Mouse (Mus musculus) midbrain, embryonic 16.5 days (tissue): ENCODE data around the gene Ypel3. TPM values are rescaled to one million over a fixed set of nuclear protein-coding genes. Genes with fewer than 3 reads are reported as not detected.

ENCODE experiments used
- ATAC-seq: fragments of 200-750 bp; cut with Nextera tagmentation; 2 replicates; pipeline ENCODE4 v1.8.0; 2017; ENCODE audit warnings: moderate TSS enrichment
- H3K27ac ChIP-seq: fragments of 300-500 bp; sonication (generic); 2 replicates; pipeline ENCODE4 v1.5.1; 2014; ENCODE audit warnings: mild to moderate bottlenecking, low read length, mixed read lengths
- H3K27me3 ChIP-seq: fragments of 300-500 bp; sonication (generic); 2 replicates; pipeline ENCODE4 v1.6.1; 2014; ENCODE audit warnings: low read depth, low read length, mixed read lengths; ENCODE audit not compliant: control insufficient read depth, insufficient read depth
- H3K36me3 ChIP-seq: fragments of 300-500 bp; sonication (generic); 2 replicates; pipeline ENCODE4 v1.6.1; 2014; ENCODE audit warnings: mild to moderate bottlenecking, low read length, moderate library complexity, mixed read lengths; ENCODE audit not compliant: control insufficient read depth, insufficient read depth
- H3K4me1 ChIP-seq: fragments of 300-500 bp; sonication (generic); 2 replicates; pipeline ENCODE4 v1.6.1; 2014; ENCODE audit warnings: mild to moderate bottlenecking, low read length, mixed read lengths; ENCODE audit not compliant: control insufficient read depth, insufficient read depth
- H3K4me2 ChIP-seq: fragments of 300-500 bp; sonication (generic); 2 replicates; pipeline ENCODE4 v1.6.1; 2014; ENCODE audit warnings: mild to moderate bottlenecking, low read length, mixed read lengths
- H3K4me3 ChIP-seq: fragments of 300-500 bp; sonication (generic); 2 replicates; pipeline ENCODE4 v1.5.1; 2014; ENCODE audit warnings: low read depth, mild to moderate bottlenecking, low read length, moderate library complexity, mixed read lengths
- H3K9ac ChIP-seq: fragments of 300-500 bp; sonication (generic); 2 replicates; pipeline ENCODE4 v1.6.1; 2014; ENCODE audit warnings: low read depth, low read length, mixed read lengths
- H3K9me3 ChIP-seq: fragments of 300-500 bp; sonication (generic); replicated peaks from 2 replicates; pipeline ENCODE4 v1.6.1; 2014; ENCODE audit warnings: mild to moderate bottlenecking, low read length, mixed read lengths; ENCODE audit not compliant: control insufficient read depth, poor library complexity, severe bottlenecking
- WGBS: fragments of 180-500 bp; shearing (Covaris S2); extraction: QIAGEN DNeasy Blood & Tissue Kit; methylation state at CpG from one replicate; pipeline ENCODE4 v1.1.7; 2014; 5-methylcytosine and 5-hydroxymethylcytosine counted together
- polyA plus RNA-seq: library from polyadenylated mRNA; unstranded; fragments of >200 nt; fragmentation: Nextera tagmentation; extraction: Ambion mirVana; gene quantifications from 2 replicates; pipeline ENCODE4 v1.2.1, GENCODE M21; 2015

Ypel3 gene
- polyA plus RNA-seq, 1 experiment from 2014 or later: 191 TPM

DNA sequence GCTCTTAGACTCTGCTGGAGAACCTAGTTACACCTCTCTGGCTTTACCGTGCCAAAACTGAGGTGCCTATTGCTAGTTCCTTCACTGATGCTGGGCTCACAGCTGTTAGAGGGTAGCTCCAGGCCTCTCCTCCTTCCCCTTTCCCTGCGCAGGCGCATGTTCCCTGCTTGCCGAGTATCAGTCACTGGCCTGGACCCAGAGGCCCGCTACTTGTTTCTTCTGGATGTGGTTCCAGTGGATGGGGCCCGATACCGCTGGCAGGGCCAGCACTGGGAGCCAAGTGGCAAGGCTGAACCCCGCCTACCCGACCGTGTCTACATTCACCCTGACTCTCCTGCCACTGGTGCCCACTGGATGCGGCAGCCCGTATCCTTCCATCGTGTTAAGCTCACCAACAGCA, 5.9 kb downstream of the Ypel3 start:
- no peak overlapping the region for H3K27ac ChIP-seq
- H3K4me1 ChIP-seq: peaks cover 19% of the 10 kb centered on the region
- peaks cover 28% of the 10 kb centered on the region for H3K36me3 ChIP-seq
- H3K4me3 ChIP-seq: no peak overlapping the region
- whole genome bisulfite sequencing: 87% methylated on average over 13 of the region's 13 CpGs
- no peak for ATAC-seq
- H3K9ac ChIP-seq: no peak overlapping the region
- no peaks in the 10 kb centered on the region for H3K9me3 ChIP-seq
- H3K4me2 ChIP-seq: no peak overlapping the region
- H3K27me3 ChIP-seq: no peaks in the 10 kb centered on the region

DNA sequence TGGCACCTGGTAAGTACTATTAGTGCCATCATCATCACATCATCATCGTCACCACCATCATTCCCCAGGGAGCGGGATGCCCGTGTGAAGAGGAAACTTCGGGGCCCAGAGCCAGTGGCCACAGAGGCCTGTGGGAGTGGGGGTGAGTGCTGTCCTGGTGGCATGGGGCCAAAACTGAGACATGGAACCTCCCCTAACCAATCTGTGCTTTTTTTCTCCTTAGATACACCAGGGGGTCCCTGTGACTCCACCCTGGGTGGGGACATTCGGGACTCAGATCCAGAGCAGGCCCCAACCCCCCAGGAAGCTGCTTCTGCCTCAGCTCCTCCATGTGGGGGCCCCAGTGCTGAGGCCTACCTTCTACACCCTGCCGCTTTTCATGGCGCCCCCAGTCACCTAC, 7.7 kb downstream of the Ypel3 start:
- ATAC-seq: no peak
- Histone ChIP-seq H3K27me3 (no peaks in the 10 kb centered on the region), H3K9ac (no peak overlapping the region), H3K4me2 (no peak overlapping the region), H3K4me1 (peaks cover 12% of the 10 kb centered on the region), H3K27ac (no peak overlapping the region), H3K4me3 (no peak overlapping the region), H3K9me3 (no peaks in the 10 kb centered on the region), H3K36me3 (peaks cover 43% of the 10 kb centered on the region)
- 91% methylated on average over 7 of the region's 7 CpGs for WGBS

DNA sequence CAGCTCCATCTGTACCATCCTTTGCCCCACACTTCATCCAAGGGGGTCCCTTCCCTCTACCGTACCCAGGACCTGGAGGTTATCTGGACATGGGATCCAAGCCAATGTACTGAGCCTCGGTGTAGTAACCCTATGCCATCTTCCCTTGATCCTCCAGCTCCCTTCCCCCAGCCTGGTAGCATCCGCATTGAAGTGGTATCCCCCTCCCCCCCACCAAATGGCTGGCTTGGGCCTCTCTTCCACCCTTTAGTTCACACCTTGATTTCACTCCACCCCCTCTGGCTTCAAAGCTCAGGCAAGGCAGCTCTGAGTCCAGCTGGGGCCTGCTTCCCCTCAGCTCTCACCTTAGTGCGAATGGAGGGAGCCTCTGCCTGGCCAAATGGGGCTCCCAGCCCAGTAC, 8.3 kb downstream of the Ypel3 start:
- H3K36me3 ChIP-seq: peaks cover 44% of the 10 kb centered on the region
- no peaks in the 10 kb centered on the region for H3K27me3 ChIP-seq
- H3K27ac ChIP-seq: no peak overlapping the region
- no peak for ATAC-seq
- H3K4me1 ChIP-seq: peaks cover 6% of the 10 kb centered on the region
- no peak overlapping the region for H3K9ac ChIP-seq
- H3K4me3 ChIP-seq: no peak overlapping the region
- no peaks in the 10 kb centered on the region for H3K9me3 ChIP-seq
- 90% methylated on average over 4 of the region's 4 CpGs for WGBS
- no peak overlapping the region for H3K4me2 ChIP-seq

GRCm38 (mm10) chr7:126786142-126786541, 9.4 kb downstream of the Ypel3 start:
- 93% methylated on average over 14 of the region's 14 CpGs for WGBS

DNA sequence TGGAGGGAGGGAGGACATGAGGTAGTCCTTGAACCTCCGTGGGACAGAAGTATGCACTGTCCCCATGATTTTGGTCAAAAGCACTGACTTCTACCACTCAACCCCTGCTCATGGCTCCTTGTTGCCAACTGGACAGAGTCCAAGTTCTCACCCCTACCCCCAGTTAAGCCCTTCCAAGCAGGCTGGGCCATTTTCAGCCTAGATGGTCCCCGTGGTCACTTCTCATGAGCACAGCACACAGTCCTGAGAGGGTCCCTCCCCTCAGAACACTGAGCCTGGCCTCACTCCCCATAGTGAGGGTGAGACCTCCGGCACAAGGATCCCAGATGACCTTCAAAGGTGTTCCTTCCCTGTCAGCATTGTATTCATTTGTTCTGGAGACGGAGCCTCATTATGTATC, 12.4 kb downstream of the Ypel3 start:
- H3K4me2 ChIP-seq: no peak overlapping the region
- no peak overlapping the region for H3K9ac ChIP-seq
- H3K4me3 ChIP-seq: no peak overlapping the region
- peaks cover 17% of the 10 kb centered on the region for H3K4me1 ChIP-seq
- H3K36me3 ChIP-seq: peaks cover 43% of the 10 kb centered on the region
- H3K9me3 ChIP-seq: no peaks in the 10 kb centered on the region
- WGBS: 88% methylated on average over 4 of the region's 4 CpGs
- H3K27ac ChIP-seq: no peak overlapping the region
- H3K27me3 ChIP-seq: no peaks in the 10 kb centered on the region
- no peak for ATAC-seq

More at GRCm38 (mm10) chr7:126786142-126786541, 9.4 kb downstream of the Ypel3 start:
- Histone ChIP-seq H3K4me3 (no peak overlapping the region), H3K27ac (no peak overlapping the region), H3K27me3 (no peaks in the 10 kb centered on the region), H3K9me3 (no peaks in the 10 kb centered on the region), H3K9ac (no peak overlapping the region), H3K36me3 (peaks cover 44% of the 10 kb centered on the region), H3K4me2 (no peak overlapping the region), H3K4me1 (peaks cover 9% of the 10 kb centered on the region)
- ATAC-seq: no peak

DNA sequence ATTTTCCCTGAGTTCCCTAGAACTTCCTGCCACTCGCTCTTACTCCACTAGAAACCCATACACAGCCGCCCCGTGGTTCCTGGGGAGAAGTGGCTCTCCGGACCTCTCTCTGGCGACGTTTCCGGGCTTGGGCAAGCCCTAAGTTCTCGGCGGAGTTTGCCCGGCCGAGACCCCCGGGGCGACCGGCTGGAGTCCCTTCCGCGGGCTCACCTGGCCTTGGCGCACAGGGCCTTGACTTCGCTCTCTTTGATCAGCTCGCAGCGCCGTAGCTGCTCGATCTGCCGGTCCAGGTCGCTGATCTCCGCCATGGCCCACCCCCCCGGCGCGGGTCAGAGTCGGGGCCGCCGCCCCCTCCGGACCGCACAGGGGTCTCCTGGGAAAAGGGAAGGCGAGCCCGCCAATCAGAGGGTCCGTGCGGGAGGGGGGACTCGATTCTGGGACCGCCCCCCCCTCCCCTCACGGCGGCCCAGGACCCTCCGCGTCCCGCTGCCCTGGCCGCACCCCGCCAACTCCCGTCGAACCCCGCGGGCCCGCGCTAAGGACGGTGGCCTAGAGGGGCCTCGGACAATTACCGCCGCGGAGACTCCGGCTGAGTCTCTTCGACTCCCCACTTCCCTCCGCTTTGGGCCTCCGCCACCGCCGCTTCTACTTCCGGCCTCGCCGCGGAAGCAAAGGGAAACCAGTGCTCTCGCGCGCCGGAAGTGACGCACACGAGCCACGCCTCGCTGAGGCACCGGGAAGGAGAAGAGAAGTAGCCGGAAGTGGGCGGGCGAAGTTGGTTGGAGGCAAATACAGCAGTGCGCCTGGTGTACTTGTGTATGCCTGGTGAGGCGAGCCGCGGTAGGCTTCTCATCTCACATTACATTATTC, 15.3 kb downstream of the Ypel3 start, which contains the start of gene Ppp4c:
Gene Ppp4c, minus strand, starts transcription at position 646 of the 870 bp plus-strand sequence.
- peak within 1 kb of the TSS; percentile 88 for H3K4me2 ChIP-seq
- H3K4me3 ChIP-seq: peak within 1 kb of the TSS; percentile 67
- peak within 1 kb of the TSS; percentile 85 for H3K9ac ChIP-seq
- ATAC-seq: peak; percentile 93
- WGBS: under 1% methylated on average over 67 of the region's 83 CpGs
- H3K27ac ChIP-seq: peak within 1 kb of the TSS; percentile 87
- H3K27me3 ChIP-seq: no peaks in the 10 kb centered on the region
- peaks cover 21% of the 10 kb centered on the region for H3K4me1 ChIP-seq
- no peaks in the 10 kb centered on the region for H3K9me3 ChIP-seq
- peaks cover 31% of the 10 kb centered on the region for H3K36me3 ChIP-seq

DNA sequence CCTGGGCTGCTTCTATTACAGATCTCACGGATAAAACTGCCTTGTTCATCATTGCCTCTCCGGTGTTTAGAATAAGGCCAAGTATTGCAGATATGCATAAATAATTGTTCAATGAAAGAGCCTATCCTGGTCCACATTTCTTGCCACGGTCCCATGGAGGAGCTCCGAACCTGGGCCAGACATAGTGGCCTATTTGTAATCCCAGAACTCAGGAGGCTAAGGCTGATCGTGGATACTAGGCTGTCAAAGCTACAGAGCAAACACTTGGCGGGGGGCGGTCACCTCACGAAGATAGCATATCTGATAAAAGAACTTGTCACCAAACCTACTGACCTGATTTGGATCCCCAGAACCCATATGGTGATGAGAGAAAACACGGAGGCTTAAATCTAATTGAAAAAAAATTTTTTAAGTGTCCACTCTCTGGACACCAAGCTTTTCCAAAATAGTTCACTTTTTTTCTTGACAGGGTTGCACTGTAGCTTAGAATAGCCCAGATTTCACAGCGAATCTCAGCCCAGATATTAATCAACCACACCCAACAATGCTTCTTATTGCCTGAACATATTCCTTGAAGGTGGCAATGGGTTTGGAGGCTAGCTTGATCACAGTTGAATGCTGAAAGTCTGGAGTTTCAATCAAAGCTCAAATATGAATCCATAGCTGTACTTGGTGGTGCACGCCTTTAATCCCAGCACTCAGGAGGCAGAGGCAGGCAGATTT, 16.1 kb downstream of the Ypel3 start:
- Histone ChIP-seq H3K4me1 (peaks cover 29% of the 10 kb centered on the region), H3K27ac (peak overlapping the region; percentile 87), H3K27me3 (no peaks in the 10 kb centered on the region), H3K4me3 (peak overlapping the region; percentile 67), H3K9me3 (no peaks in the 10 kb centered on the region), H3K36me3 (peaks cover 23% of the 10 kb centered on the region), H3K4me2 (peak overlapping the region; percentile 83), H3K9ac (peak overlapping the region; percentile 71)
- 29% methylated on average over 11 of the region's 11 CpGs for WGBS
- ATAC-seq: peak; percentile 40

DNA sequence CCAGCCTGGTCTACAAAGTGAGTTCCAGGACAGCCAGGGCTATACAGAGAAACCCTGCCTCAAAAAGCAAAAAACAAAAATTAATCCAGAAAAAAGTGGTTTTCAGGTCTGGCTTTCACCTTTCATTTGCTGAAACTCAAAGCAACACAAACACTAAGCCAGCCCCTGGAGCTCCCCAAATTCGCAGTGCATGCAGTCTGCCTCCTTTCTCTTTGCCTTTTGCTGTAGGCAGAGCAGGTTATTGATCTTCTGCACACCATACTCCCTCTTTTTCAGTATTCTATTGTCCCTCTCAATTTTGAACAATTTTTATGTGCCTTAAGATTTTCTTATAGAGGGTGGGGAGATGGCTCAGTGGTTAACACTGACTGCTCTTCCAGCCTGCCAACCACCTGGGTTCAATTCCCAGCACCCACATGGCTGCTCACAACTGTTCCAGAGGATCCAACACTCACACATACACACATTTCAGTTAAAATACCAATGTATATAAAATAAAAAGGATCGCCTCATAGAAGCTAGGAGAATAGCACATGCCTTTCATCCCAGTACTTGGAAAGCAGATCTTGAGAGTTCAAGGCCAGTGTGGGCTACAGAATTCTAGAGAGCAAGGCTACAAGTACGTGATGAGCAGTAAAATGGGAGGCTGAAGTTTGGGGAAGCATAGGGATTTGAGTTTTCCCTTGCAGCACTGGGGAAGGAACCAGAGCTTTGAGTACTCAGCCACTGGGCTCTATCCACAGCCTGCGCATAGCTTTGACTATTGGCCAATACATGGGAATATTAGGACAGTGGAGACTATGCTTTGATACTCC, 16.9 kb downstream of the Ypel3 start:
- no peaks in the 10 kb centered on the region for H3K27me3 ChIP-seq
- H3K9ac ChIP-seq: no peak overlapping the region
- no peak overlapping the region for H3K4me2 ChIP-seq
- H3K27ac ChIP-seq: no peak overlapping the region
- H3K9me3 ChIP-seq: no peaks in the 10 kb centered on the region
- ATAC-seq: no peak
- H3K4me1 ChIP-seq: peaks cover 34% of the 10 kb centered on the region
- H3K36me3 ChIP-seq: peaks cover 17% of the 10 kb centered on the region
- WGBS: 78% methylated on average over 4 of the region's 4 CpGs
- H3K4me3 ChIP-seq: no peak overlapping the region
